Mouse (Mus musculus) urinary bladder, postnatal 14 days (tissue): Measurements from ENCODE around the gene Ptprk.

Source experiments
- DNase-seq: peaks from one replicate; pipeline ENCODE4 v3.0.0; 2021; ENCODE audit warnings: low spot score

Ptprk gene

GRCm38 (mm10) chr10:28297531-28297930, 222.9 kb downstream of the Ptprk start:
- no peak for DNase-seq

DNA sequence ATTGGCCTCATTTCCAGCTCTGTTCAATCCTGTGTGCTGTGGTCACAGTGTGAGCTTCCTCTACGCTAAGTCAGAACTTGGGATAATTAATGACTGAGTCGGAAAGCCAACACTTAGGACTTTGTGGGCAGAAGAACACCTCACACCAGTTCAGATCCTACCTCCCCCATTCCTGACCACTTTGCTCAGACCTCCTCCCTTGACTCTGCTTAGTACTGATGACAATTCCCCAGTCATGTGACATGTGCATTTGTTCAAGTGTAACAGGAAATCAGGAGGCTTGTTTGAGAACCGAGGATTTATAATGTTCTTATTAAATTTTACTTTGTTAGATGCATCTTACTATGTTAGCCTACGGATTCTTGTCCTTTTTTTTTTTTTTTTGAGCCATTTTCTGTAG, 224.6 kb downstream of the Ptprk start:
- DNase-seq, result no peak

DNA sequence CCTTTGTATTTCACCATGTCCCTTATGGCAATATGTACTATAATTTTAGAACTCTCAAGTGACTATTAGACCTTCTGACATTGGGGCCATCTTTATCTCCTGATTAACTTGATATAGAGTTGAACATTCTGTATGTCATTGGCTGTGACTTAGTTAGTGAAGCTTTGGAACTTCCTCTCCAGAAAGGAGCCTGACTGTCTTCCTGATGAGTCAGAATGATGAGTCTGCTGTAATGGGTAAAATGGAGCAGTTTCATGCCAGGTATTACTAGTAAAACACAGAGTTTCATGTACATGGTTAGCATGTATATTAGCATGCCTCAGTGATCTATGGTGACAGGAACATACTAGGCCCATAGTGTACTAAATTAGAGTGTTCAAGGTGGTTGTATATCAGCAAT, 229.2 kb downstream of the Ptprk start:
- DNase-seq, result no peak

DNA sequence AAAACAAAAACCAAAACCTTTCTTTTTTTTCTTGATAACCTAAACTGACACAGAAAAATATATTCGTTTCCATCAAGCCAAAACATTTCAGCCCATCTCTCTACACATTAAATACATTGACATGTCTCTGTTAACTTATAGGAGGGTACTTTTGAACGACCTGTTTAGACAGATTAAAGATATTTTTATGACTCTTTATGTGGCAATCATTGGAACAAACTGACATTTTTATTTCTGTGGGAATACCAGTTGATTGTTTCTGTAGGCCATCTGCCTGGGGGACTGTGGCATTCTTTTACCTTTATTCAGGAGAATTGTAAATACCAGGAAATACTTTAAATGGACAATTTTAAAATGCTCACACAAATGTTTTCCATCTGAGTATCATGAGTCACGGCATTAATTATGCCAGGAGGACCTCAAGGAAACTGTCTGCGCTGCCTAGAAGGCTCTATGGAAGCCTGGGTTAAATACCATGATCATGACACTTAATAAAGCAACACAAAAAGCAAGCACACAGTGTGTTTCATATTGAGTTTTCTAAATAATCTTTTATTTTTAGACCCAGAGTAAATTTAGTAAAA, 229.8 kb downstream of the Ptprk start:
- no peak for DNase-seq

GRCm38 (mm10) chr10:28306451-28307086, 231.9 kb downstream of the Ptprk start:
- DNase-seq, result no peak

DNA sequence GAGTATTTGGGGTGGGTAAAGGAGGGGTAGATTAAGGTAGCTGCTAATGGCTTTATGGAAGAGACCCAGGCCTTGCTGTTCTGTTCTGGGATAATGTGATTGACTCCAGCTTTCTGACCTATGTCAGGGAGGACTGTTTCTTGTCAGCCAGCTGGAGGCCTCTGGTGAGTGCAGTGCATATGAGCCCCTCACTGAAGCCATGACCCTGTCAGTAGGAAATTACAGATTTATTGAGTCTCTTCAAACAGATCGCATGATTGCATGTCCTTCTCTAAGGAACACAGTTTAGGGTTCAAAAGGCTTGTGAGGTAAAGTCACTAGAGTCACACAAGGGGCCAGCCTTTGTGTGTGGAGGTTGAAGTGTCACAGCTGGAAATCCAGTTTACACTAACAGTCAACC, 236.7 kb downstream of the Ptprk start:
- DNase-seq, result no peak

DNA sequence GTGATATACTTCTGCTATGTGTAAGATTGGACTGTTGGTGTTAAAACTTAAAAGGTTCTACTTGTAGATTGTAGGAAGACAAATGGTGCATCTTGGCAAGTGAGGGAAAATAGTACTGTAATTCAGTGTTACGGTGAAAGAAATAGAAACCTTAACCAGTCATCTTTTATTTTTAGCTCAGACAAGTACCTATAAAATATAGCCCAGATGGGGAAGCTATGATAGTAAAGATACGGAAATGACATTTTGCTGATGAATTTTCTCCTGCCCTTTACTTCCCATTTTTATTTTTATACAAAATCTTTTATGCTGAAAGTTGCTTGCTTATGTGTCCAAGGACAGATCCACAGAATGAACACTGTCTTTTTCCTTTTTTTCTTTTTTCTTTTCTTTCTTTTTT, 248.4 kb downstream of the Ptprk start:
- DNase-seq, result no peak

- no peak for DNase-seq
These were observed 260.6 kb downstream of the Ptprk start for GRCm38 (mm10) chr10:28335232-28335631.

- DNase-seq, result no peak
These were observed 263.9 kb downstream of the Ptprk start for GRCm38 (mm10) chr10:28338536-28338935.

GRCm38 (mm10) chr10:28345196-28345681, 270.6 kb downstream of the Ptprk start:
- DNase-seq, result no peak

DNA sequence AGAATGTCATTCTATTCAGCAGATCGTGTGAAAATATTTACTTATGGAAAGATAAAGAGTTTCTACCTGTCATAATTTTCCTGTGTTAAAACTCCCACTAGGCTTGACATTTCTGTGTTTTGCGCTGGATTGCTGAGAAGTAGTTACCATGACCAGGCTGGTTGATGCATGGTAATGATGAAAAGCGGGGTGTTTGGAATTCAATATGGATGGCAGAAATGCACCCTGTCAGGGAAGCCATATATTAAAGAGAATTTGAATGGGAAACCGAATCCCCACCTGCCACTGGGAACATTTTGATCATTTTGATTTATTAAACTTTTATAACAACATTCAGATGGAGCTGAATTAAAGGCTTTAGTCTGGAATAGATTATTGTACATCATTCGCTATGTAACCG, 290.7 kb downstream of the Ptprk start:
- DNase-seq, result no peak

DNA sequence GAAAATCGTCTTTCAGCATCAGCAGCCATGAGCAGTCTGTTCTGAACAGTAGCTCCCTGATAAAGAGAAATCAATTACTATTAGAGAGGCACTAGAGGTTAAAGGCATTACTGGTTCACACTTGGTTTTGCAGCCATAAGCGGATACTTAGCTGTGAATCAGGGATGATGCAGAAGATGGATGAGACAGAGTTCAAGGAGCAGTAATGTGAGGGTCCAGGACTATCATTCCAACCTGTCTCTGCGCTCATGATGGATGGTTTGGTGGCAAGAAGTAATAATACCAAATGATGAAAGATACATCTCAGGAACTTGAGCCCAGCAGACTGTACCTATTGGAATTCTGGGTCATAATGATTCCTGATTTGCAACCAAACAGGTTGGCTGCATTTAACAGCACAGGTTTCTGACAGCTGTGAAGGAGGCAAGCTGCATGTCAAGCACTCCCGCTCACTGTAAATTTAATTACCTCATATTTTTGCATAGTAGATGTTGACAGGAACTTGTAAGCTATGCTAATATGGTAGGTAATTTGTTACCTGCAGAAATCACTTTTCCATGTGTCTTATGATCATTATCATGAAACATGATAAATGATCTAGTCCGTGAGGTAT, 291.6 kb downstream of the Ptprk start:
- DNase-seq, result no peak

DNA sequence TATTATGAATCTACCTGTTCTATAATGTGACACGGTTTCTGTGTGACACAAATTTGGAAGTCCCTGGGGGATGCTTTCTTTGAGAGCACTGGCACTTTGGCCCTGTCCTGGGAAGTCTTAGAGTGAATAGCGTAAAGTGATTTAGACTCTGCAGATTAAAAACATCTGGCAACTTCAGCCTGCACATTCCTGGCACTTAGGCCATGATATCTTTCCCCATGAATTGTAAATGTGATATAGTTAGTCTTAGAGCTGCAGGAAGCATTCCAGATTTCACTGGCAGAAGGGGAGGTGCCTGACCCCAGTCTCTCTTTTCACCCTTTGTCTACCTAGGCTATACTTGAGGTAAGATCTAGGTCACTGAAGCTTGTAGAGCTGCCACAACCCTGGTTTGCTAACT, 295.2 kb downstream of the Ptprk start:
- no peak for DNase-seq

DNA sequence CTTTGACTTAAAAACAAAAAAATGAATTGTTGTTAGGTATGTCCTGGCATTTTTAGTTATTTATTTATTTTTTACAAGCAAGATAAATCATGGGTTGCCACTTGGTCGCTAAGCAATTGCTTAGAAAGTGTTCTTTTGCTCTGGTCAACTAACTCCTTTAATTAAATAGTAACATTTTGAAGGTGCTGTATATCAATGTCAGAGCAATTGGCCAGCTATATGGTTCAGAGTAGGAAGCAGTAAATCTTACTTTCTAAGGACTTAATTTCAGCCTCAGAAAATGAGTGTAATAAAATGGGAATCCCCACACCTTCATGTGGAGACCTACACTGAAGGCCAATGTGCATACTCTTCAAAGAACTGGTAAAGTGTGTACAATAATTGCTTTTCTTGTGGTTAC, 300.3 kb downstream of the Ptprk start:
- no peak for DNase-seq

DNA sequence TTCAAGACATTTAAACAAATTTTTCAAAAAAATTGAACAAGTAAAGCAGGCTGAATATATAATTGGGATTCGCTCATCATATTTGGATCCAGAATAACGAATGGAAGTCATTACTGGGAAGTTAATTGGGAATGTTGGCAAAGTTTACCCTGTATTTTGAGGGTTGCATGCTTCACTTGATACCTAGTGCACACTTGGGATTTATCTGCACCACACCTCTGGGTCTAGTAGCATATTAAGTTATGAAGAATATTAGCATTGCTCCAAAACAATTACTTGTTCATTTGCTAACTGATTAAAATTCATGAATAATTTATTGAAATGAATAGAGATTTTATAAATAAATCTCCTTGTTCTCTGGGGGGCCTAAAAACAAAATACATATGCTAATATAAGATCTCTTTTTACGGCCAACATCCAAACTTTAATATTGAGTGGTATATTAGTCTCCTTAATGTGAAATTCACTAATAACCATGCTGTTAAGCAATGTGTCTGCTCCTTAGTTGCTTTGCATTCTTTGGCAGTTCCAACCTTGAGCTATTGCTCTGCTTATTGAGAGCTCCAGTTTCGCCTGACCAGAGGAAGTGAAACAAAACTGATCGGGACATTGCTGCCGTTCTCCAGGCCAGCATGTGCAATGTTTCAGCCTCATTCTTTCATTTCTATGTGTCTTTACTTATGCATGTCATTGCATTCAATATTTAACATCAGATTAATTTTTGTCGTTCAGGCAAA, 305.3 kb downstream of the Ptprk start:
- DNase-seq, result no peak

DNA sequence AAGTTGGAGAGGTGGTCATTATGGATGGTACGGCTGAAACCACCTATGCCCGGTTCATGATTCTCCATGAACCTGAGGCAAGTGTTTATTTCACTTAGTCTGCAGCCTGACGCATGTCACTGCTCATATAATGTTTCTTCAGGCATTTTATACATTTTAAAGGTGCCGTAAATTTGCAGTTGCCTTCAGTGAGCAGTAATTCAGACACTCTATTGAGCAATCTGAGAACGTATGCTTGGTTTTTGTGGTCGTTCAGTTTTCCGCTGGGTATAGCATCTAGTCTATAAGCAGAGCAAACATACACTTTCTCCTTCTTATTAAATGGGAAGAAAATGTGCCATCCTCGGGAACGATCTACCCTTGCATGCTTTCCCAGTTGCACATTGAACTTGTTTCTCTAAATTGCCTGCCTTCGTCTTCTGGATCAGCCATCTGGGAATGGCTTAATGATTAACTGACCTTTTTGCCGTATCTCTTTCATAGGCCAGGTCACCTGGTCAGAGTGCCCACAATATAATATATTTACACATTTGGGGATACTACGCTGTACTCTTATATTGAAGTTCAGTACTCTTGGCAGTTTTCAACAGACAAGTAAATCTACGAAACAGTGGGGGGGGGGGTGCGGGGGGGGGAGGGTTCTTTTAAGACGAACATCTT, 313.1 kb downstream of the Ptprk start:
- no peak for DNase-seq

DNA sequence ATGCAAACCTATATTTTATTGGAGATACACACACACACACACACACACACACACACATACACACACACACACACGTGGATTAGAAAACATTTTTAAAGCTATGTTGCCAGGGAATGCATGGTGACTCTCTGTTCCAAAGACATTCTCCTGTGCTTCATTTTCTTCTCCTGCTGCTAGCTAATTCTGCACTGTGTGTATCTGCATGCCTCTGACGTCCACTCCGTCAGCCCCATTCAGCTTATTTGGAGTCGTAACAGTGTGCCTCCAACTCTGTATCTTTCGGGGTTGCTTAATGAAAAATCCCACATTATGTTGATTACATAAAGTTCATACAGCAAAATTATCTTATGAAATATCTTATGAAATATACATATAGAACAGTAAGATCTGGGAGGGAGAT, 316.5 kb downstream of the Ptprk start:
- DNase-seq, result no peak

DNA sequence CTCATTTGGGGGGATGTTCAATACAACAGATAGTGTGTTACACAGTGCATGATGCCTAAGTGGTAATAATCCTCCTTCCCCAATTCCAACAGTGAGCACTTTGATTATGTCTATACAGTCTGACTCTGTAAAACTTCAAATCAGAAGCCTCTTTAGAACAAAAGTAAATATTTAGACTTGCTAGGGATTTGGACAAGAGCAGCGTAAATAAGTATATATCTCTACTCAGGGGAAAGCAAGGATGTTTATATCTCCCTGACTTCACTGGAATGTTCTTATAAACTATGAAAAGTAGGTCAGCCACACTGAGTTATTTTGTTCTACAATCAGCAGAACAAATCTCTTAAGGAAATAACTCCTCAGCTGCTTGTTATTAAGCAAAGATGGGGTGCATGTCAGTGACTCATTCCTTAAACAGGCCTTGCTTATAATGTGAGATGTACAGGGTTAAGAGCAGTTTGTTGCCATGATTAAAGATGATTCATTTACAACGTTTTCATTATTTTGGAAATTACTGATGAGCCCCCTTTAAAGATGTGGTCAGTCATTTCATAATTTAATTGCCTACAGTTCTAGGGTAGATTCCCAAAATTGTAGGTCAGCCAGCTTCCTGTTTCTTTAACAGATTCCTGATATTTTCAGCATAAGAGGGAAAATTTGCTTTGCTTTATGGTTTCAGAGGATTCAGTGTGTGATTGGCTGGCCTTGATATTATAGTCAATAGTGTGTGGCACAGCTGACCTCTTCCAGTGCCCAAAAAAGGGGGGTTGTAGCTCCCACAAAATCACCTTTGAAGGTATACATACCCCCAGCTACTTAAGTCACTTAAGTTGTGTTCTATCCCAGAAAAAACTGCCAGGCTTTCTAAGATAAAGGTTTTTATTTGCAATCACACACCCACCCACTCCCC, 321.2 kb downstream of the Ptprk start:
- no peak for DNase-seq

GRCm38 (mm10) chr10:28396520-28396915, 321.9 kb downstream of the Ptprk start:
- DNase-seq, result no peak

DNA sequence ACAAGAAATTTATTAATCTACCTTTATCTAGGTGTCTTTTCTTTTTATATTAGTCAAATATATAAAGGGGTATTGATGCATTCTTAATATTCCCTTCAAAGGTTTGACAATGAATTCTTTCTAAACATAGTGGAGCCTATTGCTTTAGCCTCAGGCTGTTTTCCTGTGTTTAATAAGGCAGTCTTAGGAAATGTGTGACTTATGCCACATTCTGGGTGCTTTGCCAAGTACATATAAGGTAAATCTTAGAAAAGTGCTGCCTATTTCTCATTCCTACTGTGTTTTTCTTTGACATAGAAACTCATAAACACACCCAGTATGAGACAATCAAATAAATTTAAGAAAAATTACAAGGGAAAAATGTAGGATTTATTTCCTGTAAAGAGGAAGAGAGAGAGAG, 327.2 kb downstream of the Ptprk start:
- no peak for DNase-seq

DNA sequence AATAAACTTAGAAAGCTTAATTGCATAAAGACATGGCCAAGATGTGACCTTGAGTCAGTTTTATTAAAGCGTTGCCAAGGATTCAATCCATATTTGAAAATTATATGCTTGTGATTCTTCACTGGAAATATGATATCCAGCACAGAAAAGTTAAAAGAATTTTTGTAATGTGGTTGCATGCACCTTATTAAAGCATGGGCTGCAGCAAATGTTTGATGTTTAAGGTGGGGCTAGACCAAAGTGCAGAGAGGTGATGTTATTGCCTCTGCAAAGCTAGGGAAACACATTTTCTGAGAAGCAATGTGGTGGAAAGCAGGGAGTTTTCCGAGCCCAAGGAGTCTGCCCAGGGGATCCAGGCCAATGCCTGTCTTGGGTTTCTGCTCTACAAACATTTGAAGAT, 334.4 kb downstream of the Ptprk start:
- no peak for DNase-seq
